Mouse (Mus musculus) adrenal gland, postnatal 4 days (tissue): Measurements from ENCODE around the gene Gm5168. TPM values are rescaled to one million over a fixed set of nuclear protein-coding genes. Genes with fewer than 3 reads are reported as not detected.
"Not testable (repeated sequence)": the region's sequence is repeated elsewhere in the genome, so short reads cannot be mapped to it uniquely, and the experiment has no call there.

Source experiments
- DNase-seq, 2 experiments: peaks; one replicate each; pipeline ENCODE4 v3.0.0; 2021 to 2022; ENCODE audit warnings: low spot score in 2 of 2, mixed read lengths in 2 of 2
- long read RNA-seq, 2 experiments: library from polyadenylated mRNA; stranded (forward); transcript quantifications; one replicate each; pipeline ENCODE4 v2.0.0; 2021
- total RNA-seq, 2 experiments: library from RNA; stranded (reverse); gene quantifications; 2 replicates each; pipeline ENCODE4 v1.2.3; 2021

Gene Gm5168
- not detected for total RNA-seq
- long read RNA-seq, experiment 1, result 0 reads
- long read RNA-seq, experiment 2, result 0 reads

DNA sequence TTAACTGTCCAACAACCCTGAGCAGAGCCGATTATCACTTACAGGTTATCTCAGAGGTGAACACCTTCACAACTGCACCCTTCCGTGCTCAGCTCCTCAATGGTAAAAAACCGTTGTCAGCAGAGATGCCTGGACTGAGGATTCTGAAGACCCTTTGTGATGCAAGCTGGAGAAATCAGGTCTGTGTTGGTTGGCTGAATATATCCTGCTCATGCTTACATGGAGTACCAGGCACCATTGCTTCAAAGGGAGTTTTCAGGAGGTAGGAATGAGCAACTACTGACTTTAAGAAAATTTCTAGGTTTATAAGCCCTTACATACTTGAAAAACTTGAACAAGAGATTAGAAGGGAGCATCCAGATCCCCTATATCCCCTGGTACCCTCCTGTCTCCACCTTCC is at the start of gene Gm5168:
Gene Gm5168 (minus strand): TSS at position 101 of the 400 bp plus-strand sequence.
- DNase-seq, result not testable (repeated sequence)

Other genes starting within 250 kb of the Gm5168 start
- not detected for gene Gm2012, start 180.3 kb upstream of the Gm5168 start, total RNA-seq